Mouse (Mus musculus): Measurements from ENCODE around the gene Smc3. TPM values are rescaled to one million over a fixed set of nuclear protein-coding genes. Genes with fewer than 3 reads are reported as not detected.
"Not testable (repeated sequence)": the region's sequence is repeated elsewhere in the genome, so short reads cannot be mapped to it uniquely, and the experiment has no call there.

The Smc3 gene
- polyA plus RNA-seq, 1 experiment from 2014 or later, result 19.7 TPM

- peaks cover 20% of the 10 kb centered on the region for H3K36me3 ChIP-seq (replicated peaks; ENCODE audit: insufficient read depth, low read length)
- no peak overlapping the region for H3K4me2 ChIP-seq (ENCODE audit: low read depth, low read length)
- 53% methylated on average over 5 of the region's 5 CpGs for WGBS (ENCODE audit: insufficient replicate concordance)
- no peaks in the 10 kb centered on the region for H3K27me3 ChIP-seq (ENCODE audit: insufficient read depth, low read length)
- TF ChIP-seq EP300 (IDR thresholded peaks at IDR 0.05; ENCODE audit: low read depth) (no peak), CTCF (IDR thresholded peaks at IDR 0.05; ENCODE audit: low read depth) (no peak)
- no peak overlapping the region for H3K9ac ChIP-seq (replicated peaks)
- no peak overlapping the region for H3K4me3 ChIP-seq (ENCODE audit: low read depth, low read length)
- H3K4me1 ChIP-seq (ENCODE audit: insufficient read depth), result no peaks in the 10 kb centered on the region; the same call in 1 of the 2 replicates
- peak; percentile 31 for DNase-seq
- no peak overlapping the region for H3K27ac ChIP-seq (ENCODE audit: low read depth)
- no peaks in the 10 kb centered on the region for H3K9me3 ChIP-seq (ENCODE audit: low read length)
- ATAC-seq, result peak; percentile 61; the same call in 1 of the 2 replicates
Measured at GRCm38 (mm10) chr19:53649802-53650201, 49.6 kb downstream of the Smc3 start.

GRCm38 (mm10) chr19:53650921-53651320, 50.7 kb downstream of the Smc3 start:
- Histone ChIP-seq H3K27me3 (ENCODE audit: insufficient read depth, low read length) (no peaks in the 10 kb centered on the region), H3K4me2 (ENCODE audit: low read depth, low read length) (no peak overlapping the region), H3K4me1 (ENCODE audit: insufficient read depth) (no peaks in the 10 kb centered on the region; the same call in 1 of the 2 replicates), H3K9me3 (ENCODE audit: low read length) (no peaks in the 10 kb centered on the region), H3K4me3 (ENCODE audit: low read depth, low read length) (no peak overlapping the region), H3K27ac (ENCODE audit: low read depth) (no peak overlapping the region), H3K36me3 (replicated peaks; ENCODE audit: insufficient read depth, low read length) (peaks cover 12% of the 10 kb centered on the region), H3K9ac (replicated peaks) (no peak overlapping the region)
- no peak for DNase-seq
- 61% methylated on average over 7 of the region's 7 CpGs for WGBS (ENCODE audit: insufficient replicate concordance)
- ATAC-seq, result no peak
- TF ChIP-seq CTCF (IDR thresholded peaks at IDR 0.05; ENCODE audit: low read depth) (no peak), EP300 (IDR thresholded peaks at IDR 0.05; ENCODE audit: low read depth) (no peak)

- TF ChIP-seq EP300 (IDR thresholded peaks at IDR 0.05; ENCODE audit: low read depth), result no peak
- TF ChIP-seq CTCF (IDR thresholded peaks at IDR 0.05; ENCODE audit: low read depth), result no peak
- no peak for ATAC-seq
Measured at GRCm38 (mm10) chr19:53652267-53652666, 52.1 kb downstream of the Smc3 start.

GRCm38 (mm10) chr19:53653624-53654467, 53.6 kb downstream of the Smc3 start:
- Histone ChIP-seq H3K27ac (ENCODE audit: low read depth) (no peak overlapping the region), H3K27me3 (ENCODE audit: insufficient read depth, low read length) (no peaks in the 10 kb centered on the region), H3K9me3 (ENCODE audit: low read length) (no peaks in the 10 kb centered on the region), H3K4me2 (ENCODE audit: low read depth, low read length) (no peak overlapping the region), H3K4me3 (ENCODE audit: low read depth, low read length) (no peak overlapping the region), H3K9ac (replicated peaks) (no peak overlapping the region), H3K4me1 (ENCODE audit: insufficient read depth) (no peaks in the 10 kb centered on the region; the same call in 1 of the 2 replicates), H3K36me3 (replicated peaks; ENCODE audit: insufficient read depth, low read length) (peaks cover 4% of the 10 kb centered on the region; the same call in 1 of the 2 replicates)
- no peak for ATAC-seq
- TF ChIP-seq CTCF (IDR thresholded peaks at IDR 0.05; ENCODE audit: low read depth) (no peak), EP300 (IDR thresholded peaks at IDR 0.05; ENCODE audit: low read depth) (no peak)
- 74% methylated on average over 20 of the region's 20 CpGs for WGBS (ENCODE audit: insufficient replicate concordance)
- no peak for DNase-seq

More at GRCm38 (mm10) chr19:53652267-53652666, 52.1 kb downstream of the Smc3 start:
- Histone ChIP-seq H3K4me3 (ENCODE audit: low read depth, low read length) (no peak overlapping the region), H3K36me3 (replicated peaks; ENCODE audit: insufficient read depth, low read length) (peaks cover 4% of the 10 kb centered on the region), H3K27ac (ENCODE audit: low read depth) (no peak overlapping the region), H3K4me2 (ENCODE audit: low read depth, low read length) (no peak overlapping the region), H3K9ac (replicated peaks) (no peak overlapping the region), H3K4me1 (ENCODE audit: insufficient read depth) (no peaks in the 10 kb centered on the region; the same call in 1 of the 2 replicates), H3K27me3 (ENCODE audit: insufficient read depth, low read length) (no peaks in the 10 kb centered on the region), H3K9me3 (ENCODE audit: low read length) (no peaks in the 10 kb centered on the region)
- WGBS (ENCODE audit: insufficient replicate concordance), result 77% methylated on average over 9 of the region's 9 CpGs
- no peak for DNase-seq

GRCm38 (mm10) chr19:53656443-53656842, 56.2 kb downstream of the Smc3 start:
- not testable (repeated sequence) for ATAC-seq; H3K36me3 ChIP-seq (replicated peaks; ENCODE audit: insufficient read depth, low read length); DNase-seq; H3K27me3 ChIP-seq (ENCODE audit: insufficient read depth, low read length); H3K27ac ChIP-seq (ENCODE audit: low read depth); H3K4me2 ChIP-seq (ENCODE audit: low read depth, low read length); H3K9me3 ChIP-seq (ENCODE audit: low read length); H3K4me1 ChIP-seq (ENCODE audit: insufficient read depth); H3K9ac ChIP-seq (replicated peaks); H3K4me3 ChIP-seq (ENCODE audit: low read depth, low read length)
- 74% methylated on average over 11 of the region's 11 CpGs for WGBS (ENCODE audit: insufficient replicate concordance)

GRCm38 (mm10) chr19:53657437-53657836, 57.2 kb downstream of the Smc3 start:
- no peak overlapping the region for H3K4me2 ChIP-seq (ENCODE audit: low read depth, low read length)
- no peak overlapping the region for H3K27ac ChIP-seq (ENCODE audit: low read depth)
- H3K27me3 ChIP-seq (ENCODE audit: insufficient read depth, low read length), result no peaks in the 10 kb centered on the region
- no peak overlapping the region for H3K9ac ChIP-seq (replicated peaks)
- DNase-seq (no peak), ATAC-seq (no peak)
- no peaks in the 10 kb centered on the region for H3K4me1 ChIP-seq (ENCODE audit: insufficient read depth)
- H3K9me3 ChIP-seq (ENCODE audit: low read length), result no peaks in the 10 kb centered on the region
- WGBS (ENCODE audit: insufficient replicate concordance), result 49% methylated on average over 5 of the region's 5 CpGs
- H3K4me3 ChIP-seq (ENCODE audit: low read depth, low read length), result no peak overlapping the region
- H3K36me3 ChIP-seq (replicated peaks; ENCODE audit: insufficient read depth, low read length), result no peaks in the 10 kb centered on the region
- no peak for TF ChIP-seq CTCF (IDR thresholded peaks at IDR 0.05; ENCODE audit: low read depth)
- TF ChIP-seq EP300 (IDR thresholded peaks at IDR 0.05; ENCODE audit: low read depth), result no peak

Measured in liver, postnatal 0 days (tissue).